Mouse (Mus musculus) stomach, embryonic 16.5 days (tissue): Measurements from ENCODE around the gene Cd82. TPM values are rescaled to one million over a fixed set of nuclear protein-coding genes. Genes with fewer than 3 reads are reported as not detected.

Source experiments
- ATAC-seq: fragments of 200-750 bp; cut with Nextera tagmentation; 2 replicates; pipeline ENCODE4 v1.8.0; 2017; ENCODE audit warnings: moderate number of reproducible peaks, moderate TSS enrichment; ENCODE audit not compliant: insufficient read depth, low FRiP score
- H3K27ac ChIP-seq: fragments of 300-500 bp; sonication (generic); 2 replicates; pipeline ENCODE4 v1.5.1; 2014; ENCODE audit warnings: low read length
- H3K27me3 ChIP-seq: fragments of 300-500 bp; sonication (generic); 2 replicates; pipeline ENCODE4 v1.6.1; 2014; ENCODE audit warnings: low read length, control low read depth, mixed read lengths; ENCODE audit not compliant: control insufficient read depth, insufficient read depth
- H3K36me3 ChIP-seq: fragments of 300-500 bp; sonication (generic); 2 replicates; pipeline ENCODE4 v1.6.1; 2014; ENCODE audit warnings: low read length; ENCODE audit not compliant: control insufficient read depth, insufficient read depth
- H3K4me1 ChIP-seq: fragments of 300-500 bp; sonication (generic); 2 replicates; pipeline ENCODE4 v1.6.1; 2014; ENCODE audit warnings: low read length, control low read depth, mixed read lengths; ENCODE audit not compliant: control insufficient read depth, insufficient read depth
- H3K4me2 ChIP-seq: fragments of 300-500 bp; sonication (generic); 2 replicates; pipeline ENCODE4 v1.6.1; 2014; ENCODE audit warnings: low read depth, low read length, mixed read lengths
- H3K4me3 ChIP-seq: fragments of 300-500 bp; sonication (generic); replicated peaks from 2 replicates; pipeline ENCODE4 v1.5.1; 2014; ENCODE audit warnings: mild to moderate bottlenecking, low read length
- H3K9ac ChIP-seq: fragments of 300-500 bp; sonication (generic); 2 replicates; pipeline ENCODE4 v1.6.1; 2014; ENCODE audit warnings: low read length
- H3K9me3 ChIP-seq: fragments of 300-500 bp; sonication (generic); replicated peaks from 2 replicates; pipeline ENCODE4 v1.6.1; 2016; ENCODE audit warnings: low read length, control low read depth; ENCODE audit not compliant: control insufficient read depth
- WGBS: fragments of 180-500 bp; shearing (Covaris S2); extraction: QIAGEN DNeasy Blood & Tissue Kit; methylation state at CpG from one replicate; pipeline ENCODE4 v1.1.7; 2014; 5-methylcytosine and 5-hydroxymethylcytosine counted together
- polyA plus RNA-seq: library from polyadenylated mRNA; unstranded; fragments of >200 nt; fragmentation: Nextera tagmentation; extraction: Ambion mirVana; gene quantifications from 2 replicates; pipeline ENCODE4 v1.2.1, GENCODE M21; 2015

Cd82 gene
- polyA plus RNA-seq, 1 experiment from 2014 or later, result 112 TPM

DNA sequence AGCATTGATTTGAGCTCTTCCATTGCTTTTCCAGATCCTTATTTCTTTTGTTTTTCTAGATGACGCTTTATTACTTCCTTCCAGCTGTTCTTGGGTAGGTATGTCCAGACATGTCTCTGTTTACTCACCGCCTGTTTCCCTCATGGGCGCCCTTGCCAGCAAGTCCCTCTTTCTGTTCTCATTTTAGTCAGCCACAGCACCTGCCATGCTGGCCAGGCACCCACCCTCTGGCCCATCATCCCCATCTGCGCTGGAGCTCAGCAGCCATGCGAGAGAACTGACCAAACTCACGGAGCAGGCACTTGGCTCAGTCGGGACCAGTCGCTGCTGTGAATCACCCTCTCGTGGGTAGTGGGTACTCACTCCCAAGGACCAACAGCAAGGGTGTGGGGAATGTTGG is 11.0 kb upstream of the Cd82 start:
- Histone ChIP-seq H3K27ac (no peak overlapping the region), H3K27me3 (no peaks in the 10 kb centered on the region), H3K9me3 (no peaks in the 10 kb centered on the region), H3K4me3 (no peak overlapping the region), H3K36me3 (no peaks in the 10 kb centered on the region), H3K4me2 (no peak overlapping the region), H3K9ac (no peak overlapping the region), H3K4me1 (peaks cover 12% of the 10 kb centered on the region; the same call in 1 of the 2 replicates)
- no peak for ATAC-seq
- 82% methylated on average over 9 of the region's 9 CpGs for WGBS

DNA sequence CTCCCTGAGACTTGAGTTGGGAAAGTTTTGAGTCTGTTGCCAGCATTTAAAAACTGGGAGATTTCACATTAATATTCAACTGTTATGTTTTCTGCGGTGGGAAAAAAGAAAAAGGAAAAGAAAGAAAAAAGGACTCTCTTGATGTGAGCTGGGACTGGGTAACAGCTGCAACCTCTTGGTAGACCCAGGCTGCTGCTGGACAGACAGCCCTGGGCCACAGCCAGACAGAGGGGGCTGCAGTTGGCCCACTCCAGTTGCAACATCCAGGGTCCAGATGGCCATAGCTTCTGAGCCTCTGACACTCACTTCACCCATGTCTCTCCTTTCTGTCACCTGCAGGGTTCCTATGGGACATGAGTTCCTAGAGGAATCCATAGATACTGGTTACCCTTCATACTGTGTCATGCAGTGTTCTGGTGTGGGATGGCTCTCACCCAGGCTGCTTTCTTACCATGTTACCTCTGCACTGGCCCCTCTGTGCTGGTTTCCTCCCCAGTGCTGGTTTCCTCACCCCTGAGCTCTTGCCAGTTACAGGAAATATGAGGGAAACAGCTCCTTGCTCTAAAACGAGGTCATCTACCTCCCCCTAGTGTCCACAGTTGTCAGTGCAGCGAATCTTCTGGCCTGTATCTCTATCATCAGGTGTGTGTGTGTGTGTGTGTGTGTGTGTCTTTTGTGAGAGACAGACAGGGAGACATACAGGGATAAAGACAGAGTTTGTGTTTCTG is 8.1 kb upstream of the Cd82 start:
- H3K4me2 ChIP-seq, result peak overlapping the region; percentile 77; the same call in 1 of the 2 replicates
- peak; percentile 66 for ATAC-seq
- H3K9ac ChIP-seq, result peak overlapping the region; percentile 72; the same call in 1 of the 2 replicates
- H3K27ac ChIP-seq, result no peak overlapping the region
- peaks cover 12% of the 10 kb centered on the region; the same call in 1 of the 2 replicates for H3K4me1 ChIP-seq
- 19% methylated on average over 3 of the region's 3 CpGs for WGBS
- no peak overlapping the region for H3K4me3 ChIP-seq
- no peaks in the 10 kb centered on the region for H3K27me3 ChIP-seq
- no peaks in the 10 kb centered on the region for H3K9me3 ChIP-seq
- no peaks in the 10 kb centered on the region for H3K36me3 ChIP-seq

DNA sequence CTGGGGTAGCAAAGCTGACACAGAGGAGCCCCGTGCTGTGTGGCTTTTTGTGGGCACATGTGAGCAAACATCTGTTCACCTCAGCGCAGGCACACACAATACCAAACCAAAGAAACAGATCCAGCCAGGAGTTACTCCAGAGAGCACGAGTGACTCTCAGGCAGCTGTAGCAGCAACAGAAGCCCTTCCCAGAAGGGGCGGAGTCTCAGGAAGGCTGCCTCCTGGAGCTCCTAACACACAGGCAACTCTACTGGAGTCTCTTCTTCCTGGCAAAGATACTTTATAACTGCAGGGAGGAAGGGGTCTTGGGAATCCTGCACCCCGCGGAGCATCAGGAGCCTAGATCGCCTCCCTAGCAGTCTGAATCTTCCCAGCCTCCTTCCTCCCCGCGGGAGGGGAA is 7.2 kb upstream of the Cd82 start:
- H3K9ac ChIP-seq, result peak overlapping the region; percentile 72
- H3K27me3 ChIP-seq, result no peaks in the 10 kb centered on the region
- H3K4me1 ChIP-seq, result peaks cover 12% of the 10 kb centered on the region; the same call in 1 of the 2 replicates
- H3K27ac ChIP-seq, result 0 out of 2 replicates have a peak overlapping the region, but pooled peaks have one; percentile 26
- no peaks in the 10 kb centered on the region for H3K36me3 ChIP-seq
- H3K9me3 ChIP-seq, result no peaks in the 10 kb centered on the region
- under 1% methylated on average over 9 of the region's 9 CpGs for WGBS
- ATAC-seq, result peak; percentile 57
- peak overlapping the region; percentile 77 for H3K4me2 ChIP-seq
- peak overlapping the region; percentile 45 for H3K4me3 ChIP-seq

DNA sequence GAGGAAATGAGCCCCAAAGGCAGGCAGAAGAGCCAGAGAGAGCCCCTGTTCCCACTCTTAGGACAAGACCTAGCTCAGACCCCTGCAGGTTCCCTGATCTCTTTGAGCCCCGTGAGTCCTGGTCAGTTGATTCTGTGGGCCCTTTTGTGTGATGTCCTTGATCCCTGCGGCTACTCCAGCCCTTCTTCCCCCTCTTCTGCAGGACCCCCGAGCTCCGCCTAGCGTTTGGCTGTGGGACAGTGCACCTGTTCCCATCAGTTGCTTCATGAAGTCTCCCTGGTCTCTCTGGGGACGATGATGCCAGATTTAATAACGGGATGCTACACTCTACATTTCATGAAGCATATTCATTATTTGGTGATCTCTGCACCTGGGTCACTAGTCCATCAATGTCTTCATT is 6.2 kb upstream of the Cd82 start:
- Histone ChIP-seq H3K4me1 (peaks cover 12% of the 10 kb centered on the region; the same call in 1 of the 2 replicates), H3K36me3 (no peaks in the 10 kb centered on the region), H3K4me3 (no peak overlapping the region), H3K27ac (no peak overlapping the region), H3K9me3 (no peaks in the 10 kb centered on the region), H3K9ac (no peak overlapping the region), H3K27me3 (no peaks in the 10 kb centered on the region), H3K4me2 (no peak overlapping the region)
- 16% methylated on average over 7 of the region's 7 CpGs for WGBS
- no peak for ATAC-seq

DNA sequence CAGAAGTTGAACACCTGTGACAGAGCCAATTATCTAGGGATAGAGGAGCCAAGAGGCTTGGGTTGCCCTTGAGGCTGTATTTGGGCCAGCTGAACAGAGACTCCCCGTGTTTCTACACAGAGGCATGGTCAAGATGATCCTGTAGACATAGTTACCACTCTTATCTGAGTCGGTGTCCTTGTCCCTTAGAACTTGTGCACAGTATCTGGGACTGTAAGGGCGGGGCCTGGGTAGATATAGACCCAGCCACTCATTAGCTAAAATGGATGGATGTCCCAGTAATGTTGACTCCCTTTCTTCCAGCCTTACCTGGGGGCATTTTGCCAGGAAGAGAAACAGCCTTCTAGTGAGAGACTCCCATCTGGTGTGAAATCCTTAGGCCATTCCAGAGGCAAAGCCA is 3.4 kb upstream of the Cd82 start:
- Histone ChIP-seq H3K4me1 (peaks cover 26% of the 10 kb centered on the region), H3K4me2 (no peak overlapping the region), H3K4me3 (no peak overlapping the region), H3K9me3 (no peaks in the 10 kb centered on the region), H3K27me3 (no peaks in the 10 kb centered on the region), H3K27ac (no peak overlapping the region), H3K36me3 (no peaks in the 10 kb centered on the region), H3K9ac (no peak overlapping the region)
- no peak for ATAC-seq
- 82% methylated on average over 3 of the region's 3 CpGs for WGBS

DNA sequence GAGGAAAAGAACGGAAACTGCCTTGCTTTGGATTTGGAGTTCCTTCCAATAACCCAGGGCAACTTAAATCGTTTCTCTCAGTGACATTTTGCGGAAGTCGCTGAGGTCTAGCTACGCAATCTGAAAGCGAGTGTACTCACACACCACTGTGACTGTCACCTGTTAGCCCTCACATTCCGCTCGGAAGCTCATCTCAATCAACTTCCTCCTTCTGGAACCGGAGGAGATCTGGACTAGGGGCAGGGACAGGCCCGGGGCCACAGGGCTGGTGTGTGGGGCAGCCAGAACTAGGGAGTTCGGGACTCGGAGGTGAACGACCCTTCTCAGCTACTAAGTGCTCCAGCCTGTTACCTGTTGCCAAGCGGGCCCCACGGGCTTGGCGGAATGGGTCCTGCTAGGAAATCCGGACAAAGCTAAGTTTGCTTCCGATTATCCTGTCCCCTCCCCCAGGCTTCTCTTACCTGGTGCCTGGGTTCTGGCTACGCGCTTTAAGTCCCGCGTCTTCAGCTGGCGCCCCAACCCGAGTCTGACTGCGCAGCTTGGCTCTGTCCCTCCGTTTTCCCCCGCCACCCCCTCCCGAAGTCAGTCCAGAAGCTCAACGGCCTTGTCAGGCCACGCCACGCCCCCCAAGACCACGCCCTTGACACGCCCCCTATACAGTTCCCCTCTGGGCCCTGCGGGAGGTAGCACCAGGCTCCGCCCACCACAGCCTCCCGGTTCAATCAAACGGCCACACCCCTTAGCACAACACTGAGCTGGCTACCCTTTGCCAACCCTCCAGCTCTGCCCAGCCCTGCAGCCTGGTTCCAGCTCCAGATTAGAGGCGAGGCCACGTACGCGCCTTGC is 848 bp downstream of the Cd82 start:
- H3K27ac ChIP-seq, result peak overlapping the region; percentile 95
- peak overlapping the region; percentile 78 for H3K4me2 ChIP-seq
- H3K4me3 ChIP-seq, result peak overlapping the region; percentile 60
- peak; percentile 97 for ATAC-seq
- peak overlapping the region; percentile 79 for H3K9ac ChIP-seq
- 2% methylated on average over 41 of the region's 41 CpGs for WGBS
- H3K27me3 ChIP-seq, result no peaks in the 10 kb centered on the region
- H3K36me3 ChIP-seq, result no peaks in the 10 kb centered on the region
- H3K4me1 ChIP-seq, result peaks cover 52% of the 10 kb centered on the region
- H3K9me3 ChIP-seq, result no peaks in the 10 kb centered on the region

DNA sequence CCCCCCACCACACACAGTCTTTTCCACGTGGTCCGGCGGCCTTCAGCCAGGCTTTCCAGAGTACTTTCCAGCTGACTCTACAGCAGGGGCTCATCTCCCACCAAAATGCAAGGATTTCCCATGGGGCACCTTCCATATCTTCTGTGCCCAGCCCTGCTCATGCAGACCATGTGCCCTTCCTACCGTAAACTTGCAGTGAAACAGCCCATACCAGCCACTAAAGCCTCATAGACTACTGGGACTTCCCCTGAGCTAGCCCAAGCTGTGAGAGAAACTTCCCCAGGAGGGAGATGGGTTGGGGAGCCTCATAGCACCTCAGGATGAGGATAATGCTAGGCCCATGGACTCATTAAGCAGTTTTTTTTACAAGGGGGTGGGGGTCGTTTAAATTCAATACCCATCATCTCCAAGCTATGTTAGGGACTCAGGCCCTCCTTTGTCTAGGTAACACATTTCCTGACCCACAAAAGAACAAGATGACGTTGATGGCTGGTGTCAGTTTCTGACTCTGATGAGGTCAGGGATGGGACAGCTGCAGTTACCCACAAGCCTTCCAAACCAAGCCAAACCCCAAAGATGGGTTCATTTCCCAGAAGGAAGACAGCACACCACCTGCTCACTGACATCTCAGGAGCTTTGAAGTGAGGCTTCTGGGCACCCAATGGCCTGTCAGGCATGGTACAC is 2.0 kb downstream of the Cd82 start:
- H3K9me3 ChIP-seq, result no peaks in the 10 kb centered on the region
- peak overlapping the region; percentile 60 for H3K4me3 ChIP-seq
- ATAC-seq, result no peak
- H3K4me2 ChIP-seq, result peak overlapping the region; percentile 78
- no peak overlapping the region; the same call in 1 of the 2 replicates for H3K27ac ChIP-seq
- H3K27me3 ChIP-seq, result no peaks in the 10 kb centered on the region
- H3K9ac ChIP-seq, result peak overlapping the region; percentile 79
- 80% methylated on average over 6 of the region's 6 CpGs for WGBS
- no peaks in the 10 kb centered on the region for H3K36me3 ChIP-seq
- H3K4me1 ChIP-seq, result peaks cover 61% of the 10 kb centered on the region

DNA sequence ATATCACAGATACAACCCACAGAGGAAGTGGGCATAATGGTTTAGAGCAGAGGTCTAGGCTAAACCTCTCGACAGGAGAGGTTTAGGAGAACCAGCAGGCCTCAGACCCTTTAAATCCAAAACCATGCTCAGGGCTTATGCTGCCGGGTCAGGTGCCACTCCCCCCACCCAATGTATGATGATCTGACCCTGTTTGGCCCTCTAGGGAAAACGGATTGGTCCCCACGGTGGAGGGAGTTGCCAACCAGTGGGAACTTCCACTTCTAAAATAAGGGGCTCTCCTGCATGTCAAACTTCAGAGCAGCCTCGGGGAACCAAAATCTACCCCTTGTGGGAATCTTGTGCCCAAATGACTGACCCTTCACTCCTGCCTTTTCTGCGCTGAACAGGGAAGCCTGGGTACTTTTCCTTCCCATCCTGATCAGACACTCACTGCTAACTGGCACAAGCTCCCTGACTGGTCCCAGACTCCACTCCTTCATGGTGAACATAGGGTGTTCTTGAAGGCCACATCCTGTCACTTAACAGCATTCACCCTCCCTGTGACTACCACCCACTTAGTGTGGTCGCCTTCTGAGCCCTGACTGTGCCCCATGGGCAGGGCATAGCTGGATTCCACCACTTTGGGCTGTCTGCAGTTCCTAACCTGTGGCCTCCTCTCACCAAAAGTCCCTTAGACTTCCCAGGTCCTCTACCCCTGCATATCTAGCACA is 3.6 kb downstream of the Cd82 start:
- ATAC-seq, result no peak
- Histone ChIP-seq H3K4me2 (no peak overlapping the region), H3K4me1 (peaks cover 70% of the 10 kb centered on the region), H3K27ac (peak overlapping the region; percentile 81), H3K9me3 (no peaks in the 10 kb centered on the region), H3K36me3 (no peaks in the 10 kb centered on the region), H3K27me3 (no peaks in the 10 kb centered on the region), H3K9ac (peak overlapping the region; percentile 5; the same call in 1 of the 2 replicates), H3K4me3 (no peak overlapping the region)
- WGBS, result 60% methylated on average over 7 of the region's 7 CpGs
